Mouse (Mus musculus): ENCODE measurements at regions not wholly inside any gene's neighbourhood (a gene's known extent, or its start where the extent isn't known, plus 50 kb on each side); places are given as distances from the start of the nearest gene placed in this dataset.

DNA sequence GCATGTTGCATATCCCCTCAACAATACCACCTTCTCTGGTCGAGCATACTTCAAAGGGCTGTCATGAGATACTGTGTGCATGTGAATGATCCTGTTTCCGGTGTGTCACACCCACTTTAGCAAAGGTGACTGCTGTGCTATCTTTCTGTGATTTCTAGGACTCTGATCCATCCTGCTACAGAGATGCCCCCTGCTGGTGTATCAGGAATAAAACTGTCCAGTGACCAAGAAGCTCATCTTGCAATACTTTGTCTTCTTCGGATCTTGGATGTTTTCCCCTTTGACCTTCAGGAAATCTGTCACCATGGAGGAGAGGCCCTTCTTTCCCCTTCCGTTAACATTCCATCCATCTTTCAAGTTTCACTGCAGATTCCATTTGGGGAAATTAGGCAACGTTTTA lies 177.5 kb upstream of the Npvf start:
- TF ChIP-seq CTCF (IDR thresholded peaks at IDR 0.05; ENCODE audit: extremely low read depth, insufficient read length, insufficient replicate concordance, low read depth, low read length) (no peak), POLR2A (IDR thresholded peaks at IDR 0.05; ENCODE audit: low read depth, low read length) (no peak)

All from small intestine, adult 2 months (tissue).